Mouse (Mus musculus): ENCODE data around the gene Krtap5-3. TPM values are rescaled to one million over a fixed set of nuclear protein-coding genes. Genes with fewer than 3 reads are reported as not detected.
"Not testable (repeated sequence)": the region's sequence is repeated elsewhere in the genome, so short reads cannot be mapped to it uniquely, and the experiment has no call there.

The Krtap5-3 gene
- not detected in 2 replicates for polyA plus RNA-seq (2015; fragmentation: Nextera tagmentation; extraction: Ambion mirVana)

DNA sequence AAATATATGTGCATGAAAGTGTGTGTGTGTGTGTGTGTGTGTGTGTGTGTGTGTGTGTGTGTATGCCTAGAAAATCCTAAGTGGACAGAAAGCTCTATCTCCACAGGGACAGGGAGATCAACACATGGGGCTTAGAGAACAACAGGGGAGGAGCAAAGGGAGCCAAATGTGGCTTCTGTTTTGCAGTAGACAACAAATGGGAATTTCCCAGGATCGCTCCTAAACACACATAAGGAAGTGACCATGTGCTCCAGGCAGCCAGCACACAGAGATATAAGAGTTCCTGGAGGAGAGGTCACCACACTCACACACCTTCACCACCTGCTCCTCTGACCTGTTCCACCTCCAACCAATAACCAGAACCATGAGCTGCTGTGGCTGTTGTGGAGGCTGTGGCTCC lies at the start of gene Krtap5-3:
Gene Krtap5-3, plus strand, starts transcription at position 301 of the 400 bp plus-strand sequence.
- no peak within 1 kb of the TSS for H3K27ac ChIP-seq
- no peak within 1 kb of the TSS for H3K4me3 ChIP-seq
- 54% methylated on average over 1 of the region's 1 CpGs for WGBS
- no peaks in the 10 kb centered on the region for H3K36me3 ChIP-seq
- ATAC-seq (replicated peaks; ENCODE audit: insufficient number of reproducible peaks, insufficient read depth, low FRiP score, low read depth): no peak
- H3K4me1 ChIP-seq (replicated peaks): no peaks in the 10 kb centered on the region
- H3K4me2 ChIP-seq: no peak within 1 kb of the TSS
- no peak within 1 kb of the TSS for H3K9ac ChIP-seq
- no peaks in the 10 kb centered on the region for H3K9me3 ChIP-seq (replicated peaks)
- H3K27me3 ChIP-seq: no peaks in the 10 kb centered on the region

DNA sequence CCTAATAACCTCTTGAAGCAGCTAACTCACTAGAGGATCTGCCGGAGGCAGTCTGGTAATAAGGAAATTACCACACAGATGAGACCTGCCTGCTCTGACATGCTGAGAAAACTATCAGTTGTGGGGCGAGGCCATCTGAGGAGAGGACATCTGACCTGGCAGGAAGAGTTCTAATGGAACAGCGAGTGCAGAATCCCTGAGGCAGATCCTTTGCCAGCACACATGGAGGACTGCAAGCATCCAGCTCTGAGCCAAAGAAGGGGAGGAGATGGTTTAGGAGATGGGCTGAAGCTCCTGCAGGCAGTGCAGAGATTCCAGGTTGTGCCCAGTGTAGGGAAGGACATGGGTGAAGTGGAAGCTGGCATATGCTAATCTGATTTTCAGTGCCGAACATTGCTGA lies 49.0 kb upstream of the Krtap5-3 start:
- Histone ChIP-seq H3K9me3 (replicated peaks) (no peaks in the 10 kb centered on the region), H3K36me3 (no peaks in the 10 kb centered on the region), H3K4me2 (no peak overlapping the region), H3K27ac (no peak overlapping the region), H3K4me1 (replicated peaks) (no peaks in the 10 kb centered on the region), H3K4me3 (no peak overlapping the region), H3K27me3 (no peaks in the 10 kb centered on the region; the same call in 1 of the 2 replicates), H3K9ac (no peak overlapping the region)
- WGBS: 74% methylated on average over 4 of the region's 4 CpGs
- no peak for ATAC-seq (replicated peaks; ENCODE audit: insufficient number of reproducible peaks, insufficient read depth, low FRiP score, low read depth)

- Histone ChIP-seq H3K9ac (no peak overlapping the region), H3K9me3 (replicated peaks) (no peaks in the 10 kb centered on the region), H3K4me1 (replicated peaks) (no peaks in the 10 kb centered on the region), H3K36me3 (no peaks in the 10 kb centered on the region), H3K4me3 (no peak overlapping the region), H3K27me3 (no peaks in the 10 kb centered on the region; the same call in 1 of the 2 replicates), H3K27ac (no peak overlapping the region), H3K4me2 (no peak overlapping the region)
- WGBS: 48% methylated on average over 1 of the region's 1 CpGs
- ATAC-seq (replicated peaks; ENCODE audit: insufficient number of reproducible peaks, insufficient read depth, low FRiP score, low read depth): no peak
Observed at GRCm38 (mm10) chr7:142155308-142155707, 45.9 kb upstream of the Krtap5-3 start.

DNA sequence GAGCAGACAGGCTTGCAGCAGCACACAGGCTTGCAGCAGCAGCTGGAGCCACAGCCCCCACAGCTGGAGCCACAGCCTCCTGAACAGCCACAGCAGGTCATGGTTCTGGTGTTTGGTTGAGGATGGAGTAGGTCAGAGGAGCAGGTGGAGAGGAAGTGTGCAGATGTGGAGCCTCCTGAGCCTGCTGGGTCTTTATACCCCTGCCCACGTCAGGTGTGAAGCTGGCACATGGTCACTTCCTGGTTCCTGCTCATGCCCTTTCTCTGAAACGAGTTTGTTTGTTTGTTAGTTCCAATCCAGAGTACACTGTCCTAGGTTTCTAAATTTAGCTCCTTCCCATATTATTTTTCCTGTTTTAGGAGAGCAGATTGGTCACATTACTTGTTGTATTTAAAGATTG lies 44.2 kb upstream of the Krtap5-3 start, which contains the start of gene Gm29735:
Gene Gm29735, minus strand, starts transcription at position 101 of the 400 bp plus-strand sequence.
- not testable (repeated sequence) for H3K4me2 ChIP-seq; H3K9me3 ChIP-seq (replicated peaks); H3K4me3 ChIP-seq; H3K36me3 ChIP-seq; H3K4me1 ChIP-seq (replicated peaks); H3K27me3 ChIP-seq; H3K27ac ChIP-seq; H3K9ac ChIP-seq; ATAC-seq (replicated peaks; ENCODE audit: insufficient number of reproducible peaks, insufficient read depth, low FRiP score, low read depth)
- 43% methylated on average over 2 of the region's 2 CpGs for WGBS

DNA sequence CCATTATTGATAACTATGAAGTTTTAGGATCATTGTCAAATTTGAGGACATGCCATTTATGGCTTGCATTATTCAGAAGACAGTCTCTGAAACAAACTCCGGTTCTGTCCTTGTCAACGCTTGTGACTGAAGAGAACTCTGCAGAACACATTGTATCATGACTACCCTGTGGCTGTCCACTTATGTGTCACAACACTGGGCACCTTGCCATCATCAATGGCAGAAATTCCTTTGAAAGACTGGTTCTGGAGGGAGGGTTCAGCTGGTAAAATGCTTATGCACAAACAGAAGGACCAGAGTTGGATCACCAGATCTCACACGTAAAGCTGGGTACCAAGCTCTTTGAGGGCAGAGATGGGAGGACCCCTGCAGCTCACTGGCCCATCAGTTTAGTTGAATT lies 41.8 kb upstream of the Krtap5-3 start:
- no peak overlapping the region for H3K9ac ChIP-seq
- H3K9me3 ChIP-seq (replicated peaks): no peaks in the 10 kb centered on the region
- no peak for ATAC-seq (replicated peaks; ENCODE audit: insufficient number of reproducible peaks, insufficient read depth, low FRiP score, low read depth)
- H3K4me2 ChIP-seq: no peak overlapping the region
- no peak overlapping the region for H3K27ac ChIP-seq
- H3K36me3 ChIP-seq: no peaks in the 10 kb centered on the region
- no peaks in the 10 kb centered on the region; the same call in 1 of the 2 replicates for H3K27me3 ChIP-seq
- no peak overlapping the region for H3K4me3 ChIP-seq
- 87% methylated on average over 3 of the region's 3 CpGs for WGBS
- no peaks in the 10 kb centered on the region for H3K4me1 ChIP-seq (replicated peaks)

- not testable (repeated sequence) for H3K27ac ChIP-seq; ATAC-seq (replicated peaks; ENCODE audit: insufficient number of reproducible peaks, insufficient read depth, low FRiP score, low read depth); H3K4me2 ChIP-seq
Observed at GRCm38 (mm10) chr7:142165639-142166038, 35.5 kb upstream of the Krtap5-3 start, which contains the start of gene Gm4553. Gene Gm4553 (minus strand): TSS chr7:142165739.

GRCm38 (mm10) chr7:142169836-142170235 lies 31.3 kb upstream of the Krtap5-3 start:
- ATAC-seq (replicated peaks; ENCODE audit: insufficient number of reproducible peaks, insufficient read depth, low FRiP score, low read depth): no peak
- WGBS: 42% methylated on average over 3 of the region's 3 CpGs
- Histone ChIP-seq H3K4me1 (replicated peaks) (no peaks in the 10 kb centered on the region), H3K27ac (no peak overlapping the region), H3K9me3 (replicated peaks) (no peaks in the 10 kb centered on the region), H3K4me3 (no peak overlapping the region), H3K9ac (no peak overlapping the region), H3K4me2 (no peak overlapping the region), H3K36me3 (no peaks in the 10 kb centered on the region), H3K27me3 (peaks cover 7% of the 10 kb centered on the region; the same call in 1 of the 2 replicates)

More at GRCm38 (mm10) chr7:142165639-142166038, 35.5 kb upstream of the Krtap5-3 start, which contains the start of gene Gm4553:
- not testable (repeated sequence) for H3K36me3 ChIP-seq; H3K9me3 ChIP-seq (replicated peaks); H3K4me3 ChIP-seq; H3K27me3 ChIP-seq; H3K9ac ChIP-seq; H3K4me1 ChIP-seq (replicated peaks)

- H3K9ac ChIP-seq; H3K4me1 ChIP-seq (replicated peaks); ATAC-seq (replicated peaks; ENCODE audit: insufficient number of reproducible peaks, insufficient read depth, low FRiP score, low read depth); H3K36me3 ChIP-seq; H3K27ac ChIP-seq; H3K27me3 ChIP-seq; H3K4me3 ChIP-seq; H3K4me2 ChIP-seq; H3K9me3 ChIP-seq (replicated peaks): not testable (repeated sequence)
Observed at GRCm38 (mm10) chr7:142175905-142176304, 25.3 kb upstream of the Krtap5-3 start, which contains the start of gene Krtap5-2. Gene Krtap5-2 (minus strand): TSS chr7:142176005.

- Histone ChIP-seq H3K4me2 (no peak overlapping the region), H3K27me3 (no peaks in the 10 kb centered on the region), H3K27ac (no peak overlapping the region), H3K4me1 (replicated peaks) (no peaks in the 10 kb centered on the region), H3K9me3 (replicated peaks) (no peaks in the 10 kb centered on the region), H3K9ac (no peak overlapping the region), H3K4me3 (no peak overlapping the region), H3K36me3 (no peaks in the 10 kb centered on the region)
- 64% methylated on average over 1 of the region's 1 CpGs for WGBS
- no peak for ATAC-seq (replicated peaks; ENCODE audit: insufficient number of reproducible peaks, insufficient read depth, low FRiP score, low read depth)
Observed at GRCm38 (mm10) chr7:142178685-142179084, 22.5 kb upstream of the Krtap5-3 start.

DNA sequence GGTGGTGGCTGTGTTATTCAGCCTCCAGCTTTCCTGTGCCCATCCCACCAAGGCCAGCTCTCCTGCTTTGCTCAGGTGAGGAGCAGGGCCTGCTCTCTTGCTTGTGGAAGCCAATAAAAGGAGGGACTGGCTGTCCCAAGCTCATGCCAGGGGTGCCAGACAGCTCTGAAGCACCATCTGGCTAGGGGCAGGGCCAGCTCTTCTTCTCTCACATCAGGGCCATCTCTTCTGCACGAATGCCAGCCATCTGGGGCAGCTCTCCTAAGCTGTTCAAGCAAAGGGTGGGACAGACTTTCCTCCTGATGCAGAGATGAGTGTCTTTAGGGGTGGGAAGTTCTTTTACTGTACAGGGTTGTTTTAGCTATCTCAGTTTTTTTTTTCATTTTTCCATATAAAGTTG lies 20.1 kb upstream of the Krtap5-3 start:
- Histone ChIP-seq H3K4me1 (replicated peaks) (no peaks in the 10 kb centered on the region), H3K4me2 (no peak overlapping the region), H3K4me3 (no peak overlapping the region), H3K9ac (no peak overlapping the region), H3K27me3 (no peaks in the 10 kb centered on the region), H3K9me3 (replicated peaks) (no peaks in the 10 kb centered on the region), H3K27ac (no peak overlapping the region), H3K36me3 (no peaks in the 10 kb centered on the region)
- WGBS: 30% methylated on average over 1 of the region's 1 CpGs
- ATAC-seq (replicated peaks; ENCODE audit: insufficient number of reproducible peaks, insufficient read depth, low FRiP score, low read depth): no peak

GRCm38 (mm10) chr7:142188156-142188555 lies 13.0 kb upstream of the Krtap5-3 start:
- no peak for ATAC-seq (replicated peaks; ENCODE audit: insufficient number of reproducible peaks, insufficient read depth, low FRiP score, low read depth)
- 67% methylated on average over 2 of the region's 2 CpGs for WGBS

DNA sequence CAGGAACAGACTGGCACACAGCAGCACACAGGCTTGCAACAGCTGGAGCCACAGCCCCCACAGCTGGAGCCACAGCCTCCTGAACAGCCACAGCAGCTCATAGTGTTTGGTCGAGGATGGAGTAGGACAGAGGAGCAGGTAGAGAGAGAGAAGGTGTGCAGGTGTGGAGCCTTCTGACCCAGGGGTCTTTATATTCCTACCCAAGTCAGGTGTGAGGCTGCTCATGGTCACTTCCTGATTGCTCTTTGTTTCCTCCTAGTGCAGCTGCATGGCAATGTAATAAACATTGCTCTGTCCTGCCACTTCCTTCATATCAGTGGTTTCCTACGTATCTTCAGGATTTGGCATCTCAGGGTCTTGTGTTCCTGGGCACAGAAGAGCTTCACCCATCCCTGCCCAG lies 10.9 kb upstream of the Krtap5-3 start, which contains the start of gene Gm10153:
Gene Gm10153, minus strand, starts transcription at position 101 of the 400 bp plus-strand sequence.
- no peaks in the 10 kb centered on the region for H3K9me3 ChIP-seq (replicated peaks)
- no peak within 1 kb of the TSS for H3K9ac ChIP-seq
- ATAC-seq (replicated peaks; ENCODE audit: insufficient number of reproducible peaks, insufficient read depth, low FRiP score, low read depth): no peak
- 26% methylated on average over 2 of the region's 2 CpGs for WGBS
- no peaks in the 10 kb centered on the region for H3K27me3 ChIP-seq
- no peak within 1 kb of the TSS for H3K4me3 ChIP-seq
- no peaks in the 10 kb centered on the region for H3K36me3 ChIP-seq
- H3K27ac ChIP-seq: no peak within 1 kb of the TSS
- no peak within 1 kb of the TSS for H3K4me2 ChIP-seq
- H3K4me1 ChIP-seq (replicated peaks): no peaks in the 10 kb centered on the region

More at GRCm38 (mm10) chr7:142188156-142188555, 13.0 kb upstream of the Krtap5-3 start:
- Histone ChIP-seq H3K4me2 (no peak overlapping the region), H3K4me1 (replicated peaks) (no peaks in the 10 kb centered on the region), H3K4me3 (no peak overlapping the region), H3K9ac (no peak overlapping the region), H3K9me3 (replicated peaks) (no peaks in the 10 kb centered on the region), H3K36me3 (no peaks in the 10 kb centered on the region), H3K27ac (no peak overlapping the region), H3K27me3 (no peaks in the 10 kb centered on the region)

Measured in heart, embryonic 15.5 days (tissue).